Mouse (Mus musculus) urinary bladder, postnatal 36 days (tissue): ENCODE measurements around the gene Lrrk1.

Experiments used
- DNase-seq, 2 experiments: peaks; one replicate each; pipeline ENCODE4 v3.0.0; 2022; ENCODE audit warnings: low spot score in 2 of 2, mixed read lengths in 1 of 2

The Lrrk1 gene

DNA sequence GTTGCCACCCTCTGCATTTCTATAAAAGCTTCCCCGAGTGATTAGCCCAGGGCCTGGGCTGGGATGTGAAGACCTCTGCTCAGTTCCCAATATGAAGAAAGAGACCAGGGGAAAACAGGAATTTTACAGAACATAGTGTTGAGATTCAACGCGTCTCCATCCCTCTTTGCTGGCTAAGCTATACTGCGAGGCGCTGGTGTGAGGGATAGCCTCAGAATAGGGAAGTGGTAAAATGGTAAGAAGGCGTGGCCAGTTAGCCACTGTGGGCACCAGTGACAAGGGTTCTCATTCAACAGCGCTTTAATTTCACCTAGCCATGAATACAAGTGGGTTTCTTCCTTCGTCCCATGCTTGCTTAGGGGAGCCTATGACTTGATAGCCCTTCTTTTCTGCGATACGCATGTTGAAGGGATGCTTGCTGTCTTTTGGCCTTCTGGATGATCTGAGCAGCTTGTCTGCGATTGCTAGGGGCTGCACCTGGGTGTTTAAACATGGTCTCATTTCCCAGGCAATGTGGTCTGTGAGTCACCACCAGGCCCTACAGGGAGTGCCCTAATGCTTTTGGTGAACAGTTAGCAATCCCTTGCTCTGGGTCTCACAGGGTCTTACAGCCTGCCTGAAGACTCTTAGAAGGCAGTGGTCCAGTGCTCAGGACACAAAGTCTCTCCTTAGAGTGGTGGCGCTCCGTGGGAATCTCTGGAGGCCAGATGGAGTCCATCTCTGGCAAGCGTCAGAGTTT lies 84.1 kb downstream of the Lrrk1 start:
- no peak for DNase-seq

DNA sequence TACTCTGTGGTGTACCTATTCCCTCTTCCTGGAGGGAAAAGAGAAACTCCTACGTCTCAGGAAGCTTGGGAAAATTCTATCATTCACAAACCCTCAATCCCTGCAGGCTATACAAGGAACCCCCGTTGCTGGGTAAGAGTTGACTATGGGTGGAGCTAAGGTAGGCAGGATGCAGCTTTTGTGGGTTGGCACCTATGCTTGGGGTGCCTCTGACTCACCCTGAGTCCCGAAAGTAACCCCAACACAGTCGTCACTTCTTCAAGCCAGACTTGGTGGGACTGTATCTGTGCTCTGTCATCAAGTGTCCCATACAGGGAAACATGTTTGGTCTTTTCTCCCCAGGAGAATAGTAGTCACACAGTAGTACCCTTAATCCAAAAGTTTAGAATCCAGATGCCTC lies 86.7 kb downstream of the Lrrk1 start:
- DNase-seq, result no peak

DNA sequence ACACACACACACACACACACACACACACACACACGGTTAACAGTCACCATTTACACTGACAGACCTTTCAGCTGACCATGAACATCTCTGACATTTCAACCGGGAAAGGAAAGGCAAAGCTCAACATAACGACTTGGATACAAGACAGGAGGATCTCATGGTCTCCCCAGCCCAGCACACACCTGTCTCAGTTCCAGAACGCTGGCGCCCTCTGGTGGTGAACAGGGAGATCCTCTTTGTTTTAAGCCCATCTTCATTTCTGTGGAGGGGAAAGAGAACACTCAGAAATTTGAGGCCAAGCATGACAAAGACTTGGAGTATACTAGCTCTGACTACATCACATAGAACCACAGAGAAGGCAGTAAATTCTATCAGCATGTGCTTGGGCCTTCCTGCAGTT lies 87.5 kb downstream of the Lrrk1 start:
- DNase-seq, result peak; percentile 50 to 70

DNA sequence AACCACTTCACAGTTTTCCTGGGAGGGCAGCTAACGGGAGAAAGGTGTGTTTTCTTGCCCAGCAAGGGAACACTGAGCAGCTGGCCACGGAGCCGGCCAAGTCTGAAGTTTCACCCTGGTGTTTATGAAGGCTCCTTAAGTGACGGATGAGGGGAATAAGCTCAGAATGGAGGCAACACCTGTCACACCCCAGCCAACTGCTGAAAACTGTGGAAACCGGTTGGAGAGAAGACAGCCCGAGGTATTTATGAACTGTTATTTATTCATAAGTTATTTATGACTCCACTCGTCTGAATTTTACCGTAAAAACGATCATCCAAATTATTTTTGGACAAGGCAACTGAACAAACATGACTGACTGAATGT lies 90.5 kb downstream of the Lrrk1 start:
- no peak for DNase-seq

DNA sequence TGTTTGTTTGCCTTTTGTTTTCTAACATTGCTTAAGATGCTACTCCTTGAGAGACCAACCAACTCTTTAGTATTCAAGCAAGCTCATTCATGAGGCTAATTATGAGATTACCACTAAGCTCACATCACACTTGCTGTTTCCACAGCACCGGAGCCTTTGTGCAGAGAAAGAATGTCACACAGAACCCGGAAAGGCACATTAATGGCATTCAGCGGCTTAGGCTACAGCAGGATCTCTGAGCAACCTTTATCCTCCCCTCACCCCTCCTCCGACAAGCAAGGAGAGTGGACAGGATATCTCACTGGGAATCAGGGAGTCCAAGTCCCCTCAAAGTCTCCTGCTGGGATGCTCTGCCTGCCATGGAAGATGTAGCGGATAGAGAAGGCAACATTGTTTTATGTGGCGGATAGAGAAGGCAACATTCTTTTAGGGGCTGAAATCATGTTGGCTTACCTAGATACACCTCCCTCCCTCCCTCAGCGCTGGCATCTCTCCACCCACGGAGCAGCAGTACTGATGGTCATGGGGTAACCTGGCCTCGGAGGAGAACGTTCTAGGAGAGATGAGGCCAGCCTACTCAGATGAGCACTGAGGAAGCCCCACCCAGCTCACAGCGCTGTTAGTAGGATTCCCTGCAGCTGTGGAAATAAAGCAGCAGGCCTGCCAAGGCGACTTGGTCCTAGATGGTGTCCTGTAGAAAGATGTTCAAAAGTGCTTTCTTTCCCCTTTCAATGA lies 91.1 kb downstream of the Lrrk1 start:
- DNase-seq, result no peak

DNA sequence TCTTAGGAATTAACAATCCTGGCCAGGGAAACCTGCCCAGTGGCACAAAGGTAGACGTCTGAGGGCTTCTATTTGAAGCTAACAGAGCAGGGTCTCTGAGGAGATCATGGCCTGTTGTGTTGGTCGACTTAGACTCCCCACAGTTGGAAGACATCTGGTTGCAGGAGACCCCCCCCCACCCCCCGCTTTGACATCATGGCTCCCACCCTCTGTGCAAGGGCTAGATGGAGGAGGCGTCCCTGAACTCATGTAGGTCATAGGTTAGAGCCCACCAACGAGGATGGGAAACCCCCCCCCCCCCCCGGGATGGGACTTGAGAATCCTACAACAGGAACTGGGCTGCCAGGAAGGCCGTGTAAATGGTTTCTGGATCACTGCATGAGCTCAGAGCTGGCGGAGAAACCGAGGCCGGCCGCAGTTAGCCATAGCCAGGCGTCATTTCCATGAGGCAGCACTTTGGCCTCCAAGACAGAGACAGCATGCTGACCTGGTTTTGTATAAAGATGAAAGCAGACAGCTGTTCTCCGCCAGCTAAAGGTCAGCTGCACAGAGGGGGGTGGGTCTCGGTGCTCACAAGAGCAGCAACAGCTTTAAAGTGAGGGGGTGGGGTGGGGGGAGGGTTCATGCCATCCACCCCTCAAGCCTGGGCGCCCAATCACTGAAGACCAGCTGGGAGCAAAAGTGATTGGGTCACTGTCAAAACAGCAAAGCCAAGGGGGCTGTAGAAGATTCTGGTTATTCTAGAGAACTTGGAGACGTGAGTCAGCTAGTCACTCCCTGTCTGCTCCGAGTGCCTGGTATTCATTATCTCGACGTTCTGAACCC lies 95.4 kb downstream of the Lrrk1 start:
- DNase-seq, result no peak

DNA sequence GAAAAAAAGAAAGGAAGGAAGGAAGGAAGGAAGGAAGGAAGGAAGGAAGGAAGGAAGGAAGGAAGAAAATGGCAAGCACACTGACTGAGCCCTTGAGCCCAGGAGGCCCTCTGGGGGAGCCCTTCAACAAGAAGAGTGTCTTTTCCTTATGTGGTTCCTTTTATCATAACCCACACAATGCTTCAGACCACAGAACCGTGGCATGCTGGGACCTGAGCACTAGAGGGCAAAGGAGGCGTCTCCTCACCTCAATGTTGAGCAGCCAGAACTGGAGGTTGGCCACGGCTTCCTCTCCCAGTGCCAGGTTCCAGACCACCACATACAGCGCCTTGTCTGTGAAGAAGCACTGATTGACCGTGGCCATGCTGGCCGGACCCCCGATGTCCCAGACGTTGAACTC lies 96.1 kb downstream of the Lrrk1 start:
- no peak for DNase-seq

DNA sequence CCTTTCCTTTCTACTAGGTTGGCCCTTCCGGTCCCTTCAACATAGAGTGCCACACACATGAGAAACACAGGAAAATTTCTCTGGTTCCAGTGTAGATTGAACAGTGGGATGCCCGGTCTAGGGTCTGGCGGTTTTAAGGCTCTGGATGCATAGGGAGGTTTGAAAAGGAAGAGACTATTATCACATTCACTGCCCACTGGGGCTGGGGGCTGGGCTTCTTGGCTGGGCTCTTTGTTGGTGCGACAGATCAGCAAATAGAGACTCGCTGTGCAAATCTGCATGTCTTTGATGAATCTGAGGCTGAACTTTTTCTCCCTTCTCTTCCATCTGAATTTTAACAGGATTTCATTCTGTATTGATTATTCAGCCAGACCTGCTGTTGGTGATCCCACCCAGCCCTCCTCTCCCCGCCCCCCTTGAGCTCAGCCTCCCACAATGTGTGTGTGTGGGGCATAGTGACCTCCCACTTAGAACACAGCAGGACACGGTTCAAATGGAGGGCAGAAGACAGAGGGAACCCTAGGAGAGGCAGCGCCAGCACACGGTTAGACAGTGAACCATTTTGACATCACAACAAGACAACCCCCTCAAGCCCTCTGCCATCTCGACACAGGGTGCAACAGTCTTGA lies 105.1 kb downstream of the Lrrk1 start:
- DNase-seq, result no peak

DNA sequence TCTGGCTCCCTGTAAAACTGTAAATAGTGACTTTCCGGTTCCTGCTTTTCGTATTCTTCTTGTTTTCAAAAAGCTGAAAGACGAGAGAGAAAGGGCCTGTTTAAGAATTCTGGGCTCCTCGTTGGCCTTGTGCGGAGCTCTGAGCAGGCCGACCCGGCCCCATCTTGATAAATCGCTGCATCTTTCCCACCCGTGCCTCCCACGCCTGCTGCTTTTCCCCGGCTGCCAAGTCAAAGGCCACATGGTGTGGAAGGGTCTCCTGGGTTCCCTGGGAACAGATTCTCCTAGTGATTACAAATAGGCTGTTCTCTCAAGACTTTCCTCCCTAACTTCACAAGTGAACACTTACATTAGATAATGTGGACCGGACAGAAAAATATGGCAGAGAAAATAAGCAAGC lies 105.9 kb downstream of the Lrrk1 start:
- no peak for DNase-seq

DNA sequence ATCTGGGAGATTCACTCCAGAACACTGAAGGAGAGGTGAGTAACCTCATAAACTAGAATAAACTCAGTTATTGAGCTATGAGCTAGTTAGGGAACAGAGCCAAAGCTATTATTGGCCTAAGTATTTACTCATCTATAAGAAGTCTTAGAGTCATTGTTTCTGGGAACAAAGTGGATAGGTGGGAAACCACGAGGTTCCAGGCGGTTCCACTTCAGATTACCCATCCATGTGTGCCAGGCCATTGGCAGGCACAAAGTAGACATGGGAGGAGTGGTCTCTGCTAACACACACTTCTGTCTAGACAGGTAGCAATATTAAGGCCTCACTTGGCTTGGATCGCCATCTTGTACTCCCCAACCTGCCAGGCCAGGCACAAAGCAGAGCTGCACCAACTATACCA lies 110.1 kb downstream of the Lrrk1 start:
- DNase-seq, result no peak

DNA sequence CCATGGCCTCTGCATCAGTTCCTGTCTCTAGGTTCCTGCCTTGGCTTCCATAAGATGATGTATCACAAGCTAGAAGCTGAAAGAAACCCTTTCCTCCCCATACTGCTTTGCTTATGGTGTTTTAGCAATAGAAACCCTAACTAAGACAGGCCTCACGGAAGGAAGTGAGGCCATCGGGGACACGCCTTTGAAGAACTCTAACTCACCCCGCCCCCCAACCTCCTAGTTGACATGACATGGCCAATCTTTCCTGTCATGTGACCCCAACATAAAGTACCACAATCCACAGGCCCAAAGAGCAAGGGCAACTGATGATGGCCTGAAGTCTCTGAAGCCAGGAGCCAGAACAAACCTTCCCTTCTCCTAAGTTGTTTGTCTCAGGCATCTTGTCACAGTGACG lies 114.7 kb downstream of the Lrrk1 start:
- no peak for DNase-seq

DNA sequence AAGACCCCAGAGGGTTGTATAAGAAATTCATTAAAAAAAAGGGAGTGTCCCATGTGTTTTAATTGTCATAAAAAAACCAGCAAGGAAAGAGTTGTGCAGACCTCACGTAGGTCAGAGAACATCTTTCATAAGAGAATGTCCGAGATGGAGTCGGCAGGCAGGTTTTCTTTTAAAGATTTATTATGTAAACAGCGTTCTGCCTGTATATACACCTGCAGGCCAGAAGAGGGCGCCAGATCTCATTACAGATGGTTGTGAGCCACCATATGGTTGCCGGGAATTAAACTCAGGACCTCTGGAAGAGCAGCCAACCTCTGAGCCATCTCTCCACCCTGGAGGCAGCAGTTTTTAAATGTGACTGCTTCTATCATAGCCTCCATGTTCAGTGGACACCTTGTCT lies 116.9 kb downstream of the Lrrk1 start:
- DNase-seq, result no peak

DNA sequence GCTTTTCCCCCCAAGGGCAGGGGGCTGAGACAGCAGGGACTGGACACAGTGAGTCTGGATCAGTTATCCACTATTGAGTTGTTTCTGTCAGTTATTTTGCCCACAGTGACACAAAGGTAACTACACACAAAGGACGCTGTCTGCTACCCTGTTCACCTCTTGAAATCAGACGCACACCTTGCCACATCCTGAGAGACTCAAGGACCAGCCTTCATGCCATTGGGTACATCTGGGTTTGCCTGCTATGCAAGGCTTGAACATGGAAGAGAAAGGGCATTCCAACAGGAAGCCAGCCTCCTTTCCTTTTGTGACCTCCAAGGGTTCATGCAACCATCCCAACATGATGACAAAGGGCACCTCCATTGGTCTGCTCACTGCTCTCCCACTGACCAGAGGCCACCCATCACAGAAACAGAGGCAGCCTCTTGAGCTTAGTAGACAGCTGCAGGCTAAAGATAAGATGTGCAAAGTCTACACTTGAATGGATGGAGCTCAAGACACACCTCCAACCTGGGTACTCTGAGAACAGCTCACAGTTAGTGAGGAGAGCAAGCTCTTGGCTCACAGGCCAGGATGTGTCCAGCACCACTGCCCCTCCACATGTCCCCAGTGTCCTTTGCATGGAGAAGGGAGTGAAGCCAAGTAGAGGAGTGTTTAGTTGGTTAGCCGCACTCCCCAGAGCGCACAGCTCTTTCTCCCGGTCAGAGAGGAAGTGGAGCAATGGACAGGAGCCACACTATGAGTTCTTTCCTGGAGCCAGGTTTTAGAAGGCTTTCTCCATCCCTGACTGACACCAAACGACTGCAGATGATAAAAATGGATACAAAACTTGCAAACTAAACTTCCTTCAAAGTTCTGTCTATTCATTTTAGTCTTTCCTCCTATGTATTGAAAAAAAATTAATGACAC lies 121.0 kb downstream of the Lrrk1 start:
- DNase-seq, result no peak

DNA sequence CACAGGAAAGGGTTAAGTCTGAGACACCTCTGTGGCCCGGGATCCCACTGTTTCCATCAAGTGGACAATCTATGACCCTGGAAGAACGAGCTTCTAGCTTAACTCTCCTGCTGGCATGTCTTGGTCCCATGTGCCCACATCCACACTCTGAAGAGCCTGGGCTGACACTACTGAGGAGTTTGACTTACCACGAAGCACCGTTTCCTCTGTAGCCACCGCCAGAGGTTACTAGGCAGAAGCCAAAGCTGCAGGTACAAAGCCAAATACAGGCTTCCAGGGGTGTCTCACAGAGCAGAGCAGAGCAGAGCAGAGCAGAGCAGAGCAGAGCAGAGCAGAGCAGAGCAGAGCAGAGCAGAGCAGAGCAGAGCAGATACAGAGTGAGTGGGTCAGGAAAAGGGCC lies 124.7 kb downstream of the Lrrk1 start:
- no peak for DNase-seq

DNA sequence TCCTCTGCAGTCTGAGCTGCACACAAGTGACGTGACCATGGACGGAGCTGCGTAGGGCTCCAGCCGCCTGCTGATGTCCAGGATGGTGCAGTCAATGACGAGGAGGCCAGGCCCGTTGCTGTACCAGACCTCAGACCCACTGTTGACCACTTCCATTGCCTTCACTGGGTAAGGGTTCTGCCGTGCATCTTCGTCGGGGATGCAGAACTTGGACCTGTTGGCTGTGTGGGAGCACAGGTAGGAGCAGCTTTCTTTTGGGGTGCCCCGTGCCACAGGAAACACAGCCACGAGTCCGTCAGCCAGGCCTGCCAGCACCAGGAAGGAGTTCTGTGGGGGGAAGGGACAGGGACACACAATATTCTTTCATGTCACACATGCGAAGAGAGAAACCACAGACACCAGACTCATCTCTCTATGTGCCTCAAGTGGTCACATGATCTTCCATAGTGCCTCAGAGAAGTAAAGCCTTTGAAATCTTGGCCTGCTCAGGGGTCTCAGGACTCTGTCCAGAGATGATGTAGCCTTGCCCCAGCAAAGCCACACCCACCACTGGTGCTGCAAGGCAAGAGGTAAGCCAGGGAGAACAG lies 125.5 kb downstream of the Lrrk1 start:
- no peak for DNase-seq

DNA sequence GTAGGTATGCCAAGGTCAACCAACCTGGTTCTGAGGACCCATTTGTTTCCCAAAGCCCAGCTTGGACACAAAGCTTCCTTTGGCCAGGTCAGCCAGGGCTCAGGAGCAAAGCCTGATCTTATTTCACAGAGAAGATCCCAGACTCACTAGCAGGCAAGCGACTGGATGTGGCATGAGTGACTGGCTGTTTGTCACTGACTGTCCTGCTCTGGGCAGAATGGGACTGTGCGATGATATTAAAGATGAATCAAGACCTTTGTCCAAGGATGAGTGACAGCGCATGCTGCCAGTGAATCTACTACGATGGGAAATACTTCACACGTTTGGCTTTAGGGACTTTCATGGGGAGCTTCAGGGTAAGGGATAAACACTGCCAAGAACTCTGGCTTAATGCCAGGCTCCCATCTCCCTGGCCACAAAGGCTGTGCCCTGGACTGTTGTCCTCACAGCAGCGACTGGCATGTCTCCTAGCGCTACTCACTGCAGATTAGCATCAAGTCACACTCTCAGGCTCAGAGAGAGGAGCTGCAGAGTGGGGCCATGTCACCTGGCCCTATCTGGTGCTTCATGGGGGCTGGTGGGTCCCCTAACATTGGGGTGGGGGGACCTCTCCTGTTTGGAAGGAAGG lies 127.3 kb downstream of the Lrrk1 start:
- no peak for DNase-seq

DNA sequence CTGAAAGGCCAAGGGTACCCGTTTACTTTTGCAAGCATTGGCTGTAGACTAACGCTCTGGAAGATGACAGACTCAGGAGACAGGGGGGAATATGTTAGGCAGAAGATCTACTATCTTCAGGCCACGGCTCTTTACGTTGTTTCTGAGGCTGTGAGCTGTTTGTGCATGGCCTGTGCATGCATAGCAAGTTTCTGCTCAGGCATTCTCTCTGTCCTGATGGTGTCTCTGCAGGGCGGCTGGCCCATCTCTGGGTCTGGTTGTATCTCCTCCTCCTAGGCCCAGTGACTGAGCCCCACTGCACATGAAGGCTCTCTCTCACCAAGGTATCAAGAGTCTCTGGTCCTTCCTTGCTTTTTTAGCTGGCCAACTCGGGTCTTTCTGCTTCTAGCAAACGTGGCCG lies 127.9 kb downstream of the Lrrk1 start:
- DNase-seq, result no peak

DNA sequence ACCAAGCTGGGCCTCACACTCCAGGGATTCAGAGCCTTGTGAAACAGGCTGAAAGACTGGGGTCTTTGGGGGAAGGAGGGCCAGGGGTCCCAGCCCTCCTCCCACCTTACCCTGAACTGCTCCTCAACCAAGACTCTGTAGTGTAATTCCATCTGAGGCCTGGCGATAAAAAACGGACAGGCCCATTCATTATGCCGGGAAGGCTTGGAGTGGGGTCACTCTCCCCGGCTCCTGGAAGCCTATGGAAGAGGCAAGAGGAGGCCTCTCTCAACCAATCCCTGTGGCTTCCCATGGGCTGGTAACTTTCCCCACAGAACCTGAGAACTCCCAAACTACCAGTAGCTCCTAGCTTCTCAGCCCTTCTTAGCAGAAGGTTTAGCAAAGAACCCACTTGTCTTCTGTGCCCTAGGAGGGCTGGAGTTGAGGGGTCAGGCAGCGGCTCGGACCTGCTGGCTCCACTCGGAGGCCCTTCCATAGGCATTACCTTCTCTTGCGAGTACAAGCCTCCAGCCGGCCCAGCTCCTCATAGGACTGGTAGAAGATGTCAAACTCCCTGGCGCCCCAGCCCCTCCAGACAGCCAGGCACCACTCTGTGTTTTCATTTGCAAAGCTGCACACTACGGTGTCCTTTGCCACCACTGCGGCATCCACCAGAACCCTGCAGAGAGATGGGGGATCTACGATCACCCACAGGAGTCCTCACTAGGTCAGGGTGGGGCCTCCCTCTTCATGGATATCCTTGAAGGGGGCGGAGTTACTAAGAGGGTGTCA lies 128.5 kb downstream of the Lrrk1 start:
- no peak for DNase-seq

DNA sequence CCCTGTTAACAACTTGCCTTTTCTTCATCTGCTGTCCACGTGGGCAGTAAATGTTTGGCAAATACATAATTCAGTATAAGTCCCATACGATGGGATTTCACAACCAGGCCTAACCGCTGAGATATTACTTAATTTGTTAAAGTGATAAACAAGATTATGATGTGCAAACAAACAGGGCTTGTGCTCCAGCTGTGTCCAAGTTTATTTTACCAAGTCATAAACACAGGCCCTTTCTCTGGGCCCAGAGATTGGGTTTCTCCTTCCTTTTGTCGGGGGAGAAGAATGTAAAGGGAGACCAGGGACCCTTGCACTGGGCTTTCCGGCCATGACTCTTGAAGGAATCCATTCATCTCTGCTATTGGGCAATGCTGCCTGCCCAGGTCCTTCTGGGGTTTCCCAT lies 129.2 kb downstream of the Lrrk1 start:
- no peak for DNase-seq

DNA sequence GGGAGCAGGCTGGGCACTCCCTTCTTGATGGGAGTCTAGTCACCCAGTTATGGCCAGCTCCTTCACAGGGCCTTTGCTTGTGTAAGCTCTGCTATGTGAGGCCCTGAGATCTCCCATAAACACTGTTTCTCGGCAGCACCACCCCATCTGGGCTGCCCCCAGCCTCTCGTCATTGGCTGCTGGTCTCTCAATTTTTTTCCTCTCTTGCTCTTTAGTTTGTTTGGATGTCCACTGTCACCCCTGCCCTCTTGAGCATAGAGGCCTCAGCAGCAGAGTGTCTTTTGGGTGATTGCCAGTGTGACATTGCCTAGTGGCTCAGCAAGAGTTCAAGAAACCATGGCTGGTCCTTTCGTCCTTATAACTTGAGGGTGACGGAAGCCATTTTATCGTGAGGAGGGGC lies 130.9 kb downstream of the Lrrk1 start:
- no peak for DNase-seq
